Mouse (Mus musculus): ENCODE measurements around the gene Epha4. TPM values are rescaled to one million over a fixed set of nuclear protein-coding genes. Genes with fewer than 3 reads are reported as not detected.

Gene Epha4
- polyA plus RNA-seq, 1 experiment from 2014 or later = 39.4 TPM

DNA sequence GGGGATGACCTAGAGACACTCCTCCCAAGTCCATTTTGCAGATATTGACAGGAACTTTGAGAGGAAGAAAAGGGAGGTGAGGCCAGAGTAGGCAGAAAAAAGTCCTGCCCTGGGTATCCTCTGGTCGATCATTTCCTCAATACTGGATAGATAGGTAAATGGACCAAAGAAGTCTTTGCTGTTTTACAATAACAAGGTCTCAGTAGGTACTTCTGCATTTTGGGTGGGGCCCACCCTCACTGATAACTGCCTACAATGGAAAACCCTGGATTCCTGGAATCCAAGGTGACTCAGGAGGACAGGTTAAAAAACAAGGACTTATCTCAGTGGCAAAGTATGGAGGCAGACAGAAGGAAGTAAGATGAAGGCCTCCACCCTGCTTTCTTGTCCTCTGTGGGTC is 61.1 kb downstream of the Epha4 start:
- H3K4me3 ChIP-seq = no peak overlapping the region
- WGBS = 83% methylated on average over 1 of the region's 1 CpGs
- no peak overlapping the region for H3K27ac ChIP-seq (replicated peaks)
- no peaks in the 10 kb centered on the region for H3K27me3 ChIP-seq
- no peaks in the 10 kb centered on the region for H3K9me3 ChIP-seq
- no peaks in the 10 kb centered on the region for H3K36me3 ChIP-seq
- H3K4me1 ChIP-seq = peaks cover 17% of the 10 kb centered on the region
- no peak overlapping the region for H3K4me2 ChIP-seq (replicated peaks)
- no peak for ATAC-seq (ENCODE audit: low FRiP score, low read depth)
- no peak overlapping the region for H3K9ac ChIP-seq (replicated peaks)

DNA sequence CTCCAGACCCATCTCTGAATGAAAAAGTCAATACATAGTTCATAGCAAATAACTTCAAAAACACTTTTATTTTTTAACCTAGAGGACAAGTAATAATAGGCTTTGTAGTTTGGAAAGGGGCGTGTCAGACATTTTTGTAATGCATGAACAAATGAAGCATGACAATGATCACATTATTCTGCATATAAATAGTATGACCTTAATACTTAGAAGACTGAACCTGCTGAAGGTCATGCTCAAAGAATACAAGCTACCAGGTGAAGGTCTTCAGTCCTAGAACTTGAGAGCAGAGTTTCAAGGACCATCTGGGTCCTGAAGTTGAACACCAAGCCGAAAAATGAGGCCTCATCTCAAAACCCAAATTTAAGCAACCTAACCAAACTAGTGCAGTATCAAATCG is 62.2 kb downstream of the Epha4 start:
- 92% methylated on average over 3 of the region's 3 CpGs for WGBS
- Histone ChIP-seq H3K4me2 (replicated peaks) (no peak overlapping the region), H3K27ac (replicated peaks) (no peak overlapping the region), H3K4me3 (no peak overlapping the region), H3K27me3 (no peaks in the 10 kb centered on the region), H3K36me3 (no peaks in the 10 kb centered on the region), H3K9me3 (no peaks in the 10 kb centered on the region), H3K4me1 (peaks cover 10% of the 10 kb centered on the region), H3K9ac (replicated peaks) (no peak overlapping the region)
- no peak for ATAC-seq (ENCODE audit: low FRiP score, low read depth)

DNA sequence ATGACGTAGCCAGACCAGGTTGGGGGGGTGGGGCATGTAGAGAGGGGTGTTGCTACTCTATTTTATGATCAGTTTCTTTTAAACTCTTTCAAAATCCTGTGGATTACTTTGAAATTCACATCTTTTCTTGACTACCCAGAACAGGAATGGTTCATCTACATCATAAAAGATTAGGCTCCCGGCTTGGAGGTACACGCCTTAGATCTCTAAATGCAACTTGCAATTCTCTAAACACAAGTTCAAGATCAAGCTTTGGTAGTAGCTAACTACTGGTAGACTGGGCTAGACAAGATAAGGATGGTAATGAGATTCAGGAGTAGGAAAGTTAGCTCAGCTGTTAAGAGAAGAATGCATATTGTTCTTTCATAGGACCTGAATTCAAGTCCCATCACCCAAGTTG is 63.3 kb downstream of the Epha4 start:
- WGBS = 79% methylated on average over 3 of the region's 3 CpGs
- H3K27ac ChIP-seq (replicated peaks) = no peak overlapping the region

DNA sequence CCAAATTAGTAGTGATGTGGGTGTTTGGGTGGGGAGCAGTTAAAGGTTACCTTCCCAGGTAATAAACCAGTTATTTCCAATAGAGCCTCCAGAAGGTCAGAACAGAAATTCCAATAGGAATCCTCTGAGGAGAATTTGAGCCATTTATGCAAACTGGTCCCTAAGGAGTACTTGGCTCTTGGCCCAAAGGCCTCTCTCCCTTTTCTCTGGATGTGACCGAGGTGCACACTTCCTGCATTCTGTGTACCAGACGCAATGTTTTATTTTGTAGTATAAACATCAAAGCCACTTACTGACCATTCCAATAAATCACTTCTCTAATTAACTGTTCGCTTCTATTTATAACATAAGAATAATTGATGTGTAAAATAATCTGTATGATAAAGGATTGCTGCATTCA is 64.7 kb downstream of the Epha4 start:
- H3K27me3 ChIP-seq = no peaks in the 10 kb centered on the region
- H3K4me1 ChIP-seq = peaks cover 14% of the 10 kb centered on the region; the same call in 1 of the 2 replicates
- no peak overlapping the region for H3K9ac ChIP-seq (replicated peaks)
- H3K27ac ChIP-seq (replicated peaks) = no peak overlapping the region
- H3K36me3 ChIP-seq = no peaks in the 10 kb centered on the region
- 90% methylated on average over 3 of the region's 3 CpGs for WGBS
- H3K9me3 ChIP-seq = no peaks in the 10 kb centered on the region
- ATAC-seq (ENCODE audit: low FRiP score, low read depth) = no peak
- no peak overlapping the region for H3K4me2 ChIP-seq (replicated peaks)
- no peak overlapping the region for H3K4me3 ChIP-seq

More for the DNA sequence above, 63.3 kb downstream of the Epha4 start:
- H3K36me3 ChIP-seq = no peaks in the 10 kb centered on the region
- no peaks in the 10 kb centered on the region for H3K27me3 ChIP-seq
- no peaks in the 10 kb centered on the region for H3K9me3 ChIP-seq
- H3K4me3 ChIP-seq = no peak overlapping the region
- no peak overlapping the region for H3K4me2 ChIP-seq (replicated peaks)
- peaks cover 6% of the 10 kb centered on the region for H3K4me1 ChIP-seq
- no peak overlapping the region for H3K9ac ChIP-seq (replicated peaks)
- ATAC-seq (ENCODE audit: low FRiP score, low read depth) = no peak

DNA sequence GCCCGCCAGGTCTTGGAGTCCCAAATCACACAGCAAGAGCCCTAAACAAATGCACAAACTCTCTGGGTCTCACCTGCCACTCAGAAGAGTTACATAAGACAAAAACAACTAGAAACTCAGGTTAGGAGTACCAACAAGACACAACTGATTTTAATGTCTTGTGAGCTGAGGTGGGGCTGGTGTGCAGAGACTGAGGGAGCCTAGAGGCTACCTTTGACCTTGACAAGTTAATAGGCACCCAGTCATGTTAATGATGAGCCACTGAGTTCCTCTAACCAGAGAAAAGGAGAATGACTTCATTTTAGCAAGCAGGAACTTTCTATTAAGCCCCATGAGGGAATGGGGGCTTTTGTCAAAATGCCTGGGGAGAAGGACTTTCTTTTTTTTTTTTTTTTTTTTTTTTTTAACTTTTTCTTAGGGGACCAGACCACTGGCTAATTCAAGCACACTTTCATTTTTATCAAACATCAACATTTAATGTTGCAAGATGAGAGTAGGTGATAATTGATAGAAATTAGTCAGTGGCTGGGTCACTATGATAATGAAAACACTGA is 67.8 kb downstream of the Epha4 start:
- peaks cover 6% of the 10 kb centered on the region; the same call in 1 of the 2 replicates for H3K27me3 ChIP-seq
- no peak for ATAC-seq (ENCODE audit: low FRiP score, low read depth)
- peaks cover 14% of the 10 kb centered on the region; the same call in 1 of the 2 replicates for H3K4me1 ChIP-seq
- no peak overlapping the region for H3K27ac ChIP-seq (replicated peaks)
- no peaks in the 10 kb centered on the region for H3K9me3 ChIP-seq
- H3K4me3 ChIP-seq = no peak overlapping the region
- H3K9ac ChIP-seq (replicated peaks) = no peak overlapping the region
- 94% methylated on average over 1 of the region's 1 CpGs for WGBS
- no peak overlapping the region for H3K4me2 ChIP-seq (replicated peaks)
- H3K36me3 ChIP-seq = peaks cover 17% of the 10 kb centered on the region

DNA sequence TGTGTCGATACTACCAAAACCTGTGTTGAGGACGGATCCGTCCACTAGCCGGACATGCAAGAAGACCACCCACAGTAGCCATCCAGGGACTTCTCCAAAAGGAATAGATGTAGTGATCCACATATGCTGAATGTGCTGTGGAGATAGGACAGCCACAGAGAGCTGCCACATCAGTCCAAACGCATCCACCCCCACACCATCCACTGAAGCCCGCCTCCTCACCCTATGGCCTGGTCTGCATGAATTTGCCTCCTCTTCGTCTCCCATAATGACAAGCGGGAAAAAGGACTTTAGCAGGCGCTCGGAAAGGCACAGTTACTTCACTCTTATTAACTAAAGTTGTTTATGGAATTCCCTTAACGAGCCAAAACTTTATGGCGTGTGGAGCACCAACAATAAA is 68.5 kb downstream of the Epha4 start:
- Histone ChIP-seq H3K9me3 (no peaks in the 10 kb centered on the region), H3K36me3 (peaks cover 17% of the 10 kb centered on the region), H3K4me1 (peaks cover 21% of the 10 kb centered on the region), H3K27me3 (peaks cover 6% of the 10 kb centered on the region; the same call in 1 of the 2 replicates), H3K27ac (replicated peaks) (no peak overlapping the region), H3K4me2 (replicated peaks) (no peak overlapping the region), H3K9ac (replicated peaks) (no peak overlapping the region), H3K4me3 (no peak overlapping the region)
- WGBS = 83% methylated on average over 12 of the region's 12 CpGs
- ATAC-seq (ENCODE audit: low FRiP score, low read depth) = no peak

DNA sequence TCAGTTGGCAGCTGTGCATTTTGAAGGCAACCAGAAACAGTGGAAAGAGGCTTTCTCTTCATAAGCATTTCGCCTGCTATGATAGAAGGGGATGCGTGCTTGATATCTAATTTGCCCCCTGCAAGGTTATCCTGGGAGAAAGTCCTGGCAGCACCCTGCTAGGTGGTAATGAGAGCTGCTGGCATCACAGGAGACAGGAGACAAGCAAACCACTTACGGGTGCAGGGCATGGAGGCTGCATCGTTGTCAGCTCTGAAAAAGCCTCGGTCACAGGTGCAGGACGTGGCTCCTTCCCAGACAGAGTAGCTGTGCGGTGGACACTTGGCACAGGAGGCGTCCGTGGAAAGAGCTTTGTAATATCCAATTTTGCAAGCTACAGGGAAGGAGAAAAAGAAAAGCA is 70.2 kb downstream of the Epha4 start:
- ATAC-seq (ENCODE audit: low FRiP score, low read depth) = no peak
- 85% methylated on average over 9 of the region's 9 CpGs for WGBS
- Histone ChIP-seq H3K9ac (replicated peaks) (no peak overlapping the region), H3K9me3 (no peaks in the 10 kb centered on the region), H3K36me3 (peaks cover 17% of the 10 kb centered on the region), H3K27me3 (peaks cover 6% of the 10 kb centered on the region; the same call in 1 of the 2 replicates), H3K4me2 (replicated peaks) (no peak overlapping the region), H3K4me3 (no peak overlapping the region), H3K4me1 (peaks cover 33% of the 10 kb centered on the region), H3K27ac (replicated peaks) (no peak overlapping the region)

DNA sequence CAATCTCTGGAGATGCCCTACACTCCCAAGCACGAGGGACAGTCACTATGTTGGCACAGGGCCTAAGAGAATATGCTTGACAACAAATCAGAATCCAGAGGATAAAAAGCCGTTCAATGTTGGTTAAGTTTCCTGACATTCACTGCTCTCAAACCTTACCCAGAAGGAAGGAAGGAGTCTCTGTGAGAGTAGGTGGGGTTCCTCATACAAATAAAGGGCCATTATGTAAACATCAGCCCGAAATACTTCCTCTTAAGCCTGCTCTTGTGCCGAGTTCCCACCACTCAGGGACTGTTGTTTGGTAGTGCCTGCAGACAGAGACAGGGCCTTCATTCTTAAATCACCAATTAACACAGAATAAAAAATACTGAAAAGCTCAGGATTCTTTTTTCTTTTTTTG is 72.9 kb downstream of the Epha4 start:
- Histone ChIP-seq H3K27me3 (peaks cover 6% of the 10 kb centered on the region; the same call in 1 of the 2 replicates), H3K9me3 (no peaks in the 10 kb centered on the region), H3K4me2 (replicated peaks) (no peak overlapping the region), H3K4me3 (no peak overlapping the region), H3K9ac (replicated peaks) (no peak overlapping the region), H3K27ac (replicated peaks) (no peak overlapping the region), H3K4me1 (peaks cover 40% of the 10 kb centered on the region), H3K36me3 (peaks cover 17% of the 10 kb centered on the region)
- WGBS = 10% methylated on average over 4 of the region's 4 CpGs
- ATAC-seq (ENCODE audit: low FRiP score, low read depth) = no peak

DNA sequence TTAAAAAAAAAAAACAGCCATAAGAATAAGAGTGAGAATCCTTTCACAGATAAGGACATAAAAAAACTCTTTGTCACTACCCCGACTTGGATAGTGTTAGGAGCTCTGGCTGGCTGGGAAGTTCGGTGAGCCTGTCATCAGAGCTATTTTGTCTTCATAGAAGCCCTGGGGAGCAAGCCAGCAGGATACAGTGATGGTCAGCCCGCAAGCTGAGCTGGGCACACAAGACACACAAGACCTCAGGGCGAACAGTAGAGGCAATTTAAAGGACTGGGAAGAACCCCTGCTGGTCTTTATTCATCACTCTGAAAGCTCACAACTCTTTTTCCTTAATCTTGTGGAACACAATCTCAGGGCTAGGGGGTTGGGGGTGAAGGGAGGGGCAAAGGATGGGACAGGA is 73.5 kb downstream of the Epha4 start:
- Histone ChIP-seq H3K27me3 (peaks cover 6% of the 10 kb centered on the region; the same call in 1 of the 2 replicates), H3K9ac (replicated peaks) (no peak overlapping the region), H3K9me3 (no peaks in the 10 kb centered on the region), H3K4me3 (no peak overlapping the region), H3K4me2 (replicated peaks) (no peak overlapping the region), H3K36me3 (peaks cover 17% of the 10 kb centered on the region), H3K27ac (replicated peaks) (no peak overlapping the region; the same call in 1 of the 2 replicates), H3K4me1 (peaks cover 37% of the 10 kb centered on the region)
- WGBS = 9% methylated on average over 4 of the region's 4 CpGs
- no peak for ATAC-seq (ENCODE audit: low FRiP score, low read depth)

DNA sequence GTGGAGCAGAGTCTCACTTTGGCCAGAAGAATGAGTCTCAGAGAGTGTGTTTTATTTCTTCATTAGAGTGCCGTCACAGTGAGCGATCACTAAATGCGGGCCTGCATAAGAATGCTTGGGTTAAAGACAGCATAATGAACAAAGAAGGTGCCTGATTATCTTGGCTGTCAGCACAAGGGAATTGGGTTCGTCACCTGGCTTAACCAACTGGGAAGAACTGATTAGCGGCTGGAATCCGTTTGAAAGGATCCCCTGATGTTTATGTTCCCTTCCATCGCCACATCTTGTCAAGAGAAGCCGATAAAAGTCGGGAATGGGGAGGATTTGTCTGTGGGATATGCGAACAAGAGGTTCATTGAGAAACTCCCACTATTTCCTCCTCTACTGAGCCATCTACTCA is 74.4 kb downstream of the Epha4 start:
- Histone ChIP-seq H3K27me3 (peaks cover 6% of the 10 kb centered on the region; the same call in 1 of the 2 replicates), H3K9ac (replicated peaks) (no peak overlapping the region), H3K9me3 (no peaks in the 10 kb centered on the region), H3K36me3 (peaks cover 17% of the 10 kb centered on the region), H3K4me2 (replicated peaks) (no peak overlapping the region), H3K27ac (replicated peaks) (no peak overlapping the region), H3K4me3 (no peak overlapping the region), H3K4me1 (peaks cover 39% of the 10 kb centered on the region)
- 12% methylated on average over 10 of the region's 10 CpGs for WGBS
- ATAC-seq (ENCODE audit: low FRiP score, low read depth) = no peak

DNA sequence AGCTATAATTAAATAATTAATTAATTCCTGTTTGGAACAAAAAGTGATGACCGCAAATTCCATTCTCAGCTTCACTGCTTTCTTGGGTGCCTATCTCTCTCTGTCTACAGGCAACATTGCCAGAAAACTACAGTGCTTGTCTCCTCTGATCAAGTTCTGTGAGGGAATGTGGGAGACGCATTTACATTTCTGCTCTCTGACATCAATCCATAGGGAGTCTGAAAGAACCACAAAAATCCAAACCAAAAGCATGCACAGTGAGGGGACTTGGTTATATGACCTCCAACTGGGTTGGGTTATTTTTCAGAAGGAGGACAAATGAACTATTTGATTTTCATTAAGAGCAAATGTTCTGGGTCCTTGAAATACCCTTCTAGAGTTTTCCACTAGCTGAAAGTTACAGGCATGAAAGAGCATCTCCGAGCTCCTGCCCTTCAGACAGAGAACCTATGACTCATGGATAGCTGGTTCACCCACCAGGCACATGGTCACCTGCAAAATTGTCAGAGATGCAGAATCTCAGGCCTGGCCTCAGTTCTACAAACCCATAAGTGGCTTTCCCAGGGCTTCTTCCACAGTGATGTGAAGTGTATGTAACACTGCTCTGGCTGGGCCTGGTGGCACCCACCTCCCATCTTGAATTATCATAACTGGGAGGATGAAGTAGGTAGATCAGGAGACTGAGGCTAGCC is 75.4 kb downstream of the Epha4 start:
- no peaks in the 10 kb centered on the region for H3K9me3 ChIP-seq
- H3K4me1 ChIP-seq = peaks cover 44% of the 10 kb centered on the region
- peaks cover 17% of the 10 kb centered on the region for H3K36me3 ChIP-seq
- H3K4me3 ChIP-seq = no peak overlapping the region
- WGBS = 87% methylated on average over 3 of the region's 3 CpGs
- no peak overlapping the region for H3K4me2 ChIP-seq (replicated peaks)
- H3K9ac ChIP-seq (replicated peaks) = no peak overlapping the region
- H3K27ac ChIP-seq (replicated peaks) = no peak overlapping the region
- no peak for ATAC-seq (ENCODE audit: low FRiP score, low read depth)
- H3K27me3 ChIP-seq = peaks cover 6% of the 10 kb centered on the region; the same call in 1 of the 2 replicates

DNA sequence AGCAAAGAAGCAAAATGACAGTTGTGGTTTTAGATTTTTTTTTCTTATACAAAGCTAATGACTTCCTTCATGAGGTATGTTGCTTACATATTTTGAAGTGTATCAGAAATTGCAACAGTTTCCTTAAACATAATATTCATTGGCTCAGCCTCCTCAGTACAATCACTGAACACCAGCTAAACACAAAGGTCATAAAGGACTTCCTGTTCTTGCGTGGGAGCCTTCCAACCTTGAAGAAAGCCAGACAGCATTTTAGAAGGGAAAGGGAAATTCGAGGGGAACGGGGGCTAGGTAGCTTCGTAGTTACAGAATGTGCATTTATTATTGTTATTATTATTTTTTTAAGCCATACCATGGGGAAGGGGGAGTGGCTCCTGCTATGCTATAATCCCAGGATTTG is 76.2 kb downstream of the Epha4 start:
- WGBS = 84% methylated on average over 4 of the region's 4 CpGs

More for the DNA sequence above, 76.2 kb downstream of the Epha4 start:
- Histone ChIP-seq H3K4me2 (replicated peaks) (no peak overlapping the region), H3K27me3 (0 out of 2 replicates have a peak, but pooled peaks cover 6% of the 10 kb centered on the region), H3K27ac (replicated peaks) (no peak overlapping the region), H3K36me3 (peaks cover 9% of the 10 kb centered on the region), H3K4me3 (no peak overlapping the region), H3K4me1 (peaks cover 44% of the 10 kb centered on the region), H3K9ac (replicated peaks) (no peak overlapping the region), H3K9me3 (no peaks in the 10 kb centered on the region)
- ATAC-seq (ENCODE audit: low FRiP score, low read depth) = no peak
